Mouse (Mus musculus): Measurements from ENCODE around the gene Pdzk1. TPM values are rescaled to one million over a fixed set of nuclear protein-coding genes. Genes with fewer than 3 reads are reported as not detected.

Gene Pdzk1
- polyA plus RNA-seq, 1 experiment from 2014 or later, result 0.08 TPM

GRCm38 (mm10) chr3:96847661-96848060 lies 18.6 kb downstream of the Pdzk1 start:
- no peak for ATAC-seq (ENCODE audit: insufficient read depth)
- no peaks in the 10 kb centered on the region for H3K27me3 ChIP-seq (ENCODE audit: insufficient read depth, low read length)
- H3K4me3 ChIP-seq (ENCODE audit: low read depth, low read length), result no peak overlapping the region
- no peak for TF ChIP-seq CTCF (IDR thresholded peaks at IDR 0.05; ENCODE audit: low read depth)
- DNase-seq, result no peak
- no peaks in the 10 kb centered on the region; the same call in 1 of the 2 replicates for H3K4me1 ChIP-seq (ENCODE audit: insufficient read depth)
- no peak overlapping the region for H3K4me2 ChIP-seq
- H3K36me3 ChIP-seq (ENCODE audit: insufficient read depth), result no peaks in the 10 kb centered on the region
- no peak overlapping the region for H3K27ac ChIP-seq (ENCODE audit: low read depth)
- 18% methylated on average over 6 of the region's 6 CpGs for WGBS
- no peaks in the 10 kb centered on the region for H3K9me3 ChIP-seq (ENCODE audit: low read depth, low read length)
- no peak overlapping the region for H3K9ac ChIP-seq

- H3K4me2 ChIP-seq, result no peak overlapping the region
- ATAC-seq (ENCODE audit: insufficient read depth) (no peak), DNase-seq (no peak)
- H3K9me3 ChIP-seq (ENCODE audit: low read depth, low read length), result no peaks in the 10 kb centered on the region
- 58% methylated on average over 7 of the region's 8 CpGs for WGBS
- H3K4me1 ChIP-seq (ENCODE audit: insufficient read depth), result no peaks in the 10 kb centered on the region; the same call in 1 of the 2 replicates
- no peak overlapping the region for H3K9ac ChIP-seq
- H3K4me3 ChIP-seq (ENCODE audit: low read depth, low read length), result no peak overlapping the region
- H3K27me3 ChIP-seq (ENCODE audit: insufficient read depth, low read length), result no peaks in the 10 kb centered on the region
- no peak overlapping the region for H3K27ac ChIP-seq (ENCODE audit: low read depth)
- H3K36me3 ChIP-seq (ENCODE audit: insufficient read depth), result no peaks in the 10 kb centered on the region
- TF ChIP-seq CTCF (IDR thresholded peaks at IDR 0.05; ENCODE audit: low read depth), result no peak
Measured at GRCm38 (mm10) chr3:96848470-96848869, 19.4 kb downstream of the Pdzk1 start.

- ATAC-seq (ENCODE audit: insufficient read depth), result no peak
- Histone ChIP-seq H3K9ac (no peak overlapping the region), H3K9me3 (ENCODE audit: low read depth, low read length) (no peaks in the 10 kb centered on the region), H3K27me3 (ENCODE audit: insufficient read depth, low read length) (no peaks in the 10 kb centered on the region), H3K4me1 (ENCODE audit: insufficient read depth) (no peaks in the 10 kb centered on the region; the same call in 1 of the 2 replicates), H3K27ac (ENCODE audit: low read depth) (no peak overlapping the region), H3K4me3 (ENCODE audit: low read depth, low read length) (no peak overlapping the region), H3K36me3 (ENCODE audit: insufficient read depth) (no peaks in the 10 kb centered on the region), H3K4me2 (no peak overlapping the region)
- 74% methylated on average over 2 of the region's 2 CpGs for WGBS
- no peak for DNase-seq
- TF ChIP-seq CTCF (IDR thresholded peaks at IDR 0.05; ENCODE audit: low read depth), result no peak
Measured at GRCm38 (mm10) chr3:96849168-96849727, 20.2 kb downstream of the Pdzk1 start.

- no peak for TF ChIP-seq CTCF (IDR thresholded peaks at IDR 0.05; ENCODE audit: low read depth)
- ATAC-seq (ENCODE audit: insufficient read depth), result no peak
Measured at GRCm38 (mm10) chr3:96852561-96852960, 23.5 kb downstream of the Pdzk1 start.

GRCm38 (mm10) chr3:96854376-96854775 lies 25.3 kb downstream of the Pdzk1 start:
- Histone ChIP-seq H3K4me1 (ENCODE audit: insufficient read depth) (no peaks in the 10 kb centered on the region), H3K9me3 (ENCODE audit: low read depth, low read length) (no peaks in the 10 kb centered on the region), H3K4me2 (no peak overlapping the region), H3K27me3 (ENCODE audit: insufficient read depth, low read length) (no peaks in the 10 kb centered on the region), H3K27ac (ENCODE audit: low read depth) (no peak overlapping the region), H3K4me3 (ENCODE audit: low read depth, low read length) (no peak overlapping the region), H3K36me3 (ENCODE audit: insufficient read depth) (no peaks in the 10 kb centered on the region), H3K9ac (no peak overlapping the region)
- DNase-seq (no peak), ATAC-seq (ENCODE audit: insufficient read depth) (no peak)
- WGBS, result 91% methylated on average over 4 of the region's 4 CpGs
- TF ChIP-seq CTCF (IDR thresholded peaks at IDR 0.05; ENCODE audit: low read depth), result no peak

More at GRCm38 (mm10) chr3:96852561-96852960, 23.5 kb downstream of the Pdzk1 start:
- Histone ChIP-seq H3K9ac (no peak overlapping the region), H3K4me1 (ENCODE audit: insufficient read depth) (no peaks in the 10 kb centered on the region; the same call in 1 of the 2 replicates), H3K27ac (ENCODE audit: low read depth) (no peak overlapping the region), H3K4me3 (ENCODE audit: low read depth, low read length) (no peak overlapping the region), H3K36me3 (ENCODE audit: insufficient read depth) (no peaks in the 10 kb centered on the region), H3K4me2 (no peak overlapping the region), H3K9me3 (ENCODE audit: low read depth, low read length) (no peaks in the 10 kb centered on the region), H3K27me3 (ENCODE audit: insufficient read depth, low read length) (no peaks in the 10 kb centered on the region)
- WGBS, result 45% methylated on average over 6 of the region's 6 CpGs
- no peak for DNase-seq

- WGBS, result 59% methylated on average over 3 of the region's 3 CpGs
- no peaks in the 10 kb centered on the region for H3K36me3 ChIP-seq (ENCODE audit: insufficient read depth)
- ATAC-seq (ENCODE audit: insufficient read depth) (no peak), DNase-seq (no peak)
- no peak for TF ChIP-seq CTCF (IDR thresholded peaks at IDR 0.05; ENCODE audit: low read depth)
- H3K27ac ChIP-seq (ENCODE audit: low read depth), result no peak overlapping the region
- no peaks in the 10 kb centered on the region for H3K9me3 ChIP-seq (ENCODE audit: low read depth, low read length)
- no peaks in the 10 kb centered on the region for H3K27me3 ChIP-seq (ENCODE audit: insufficient read depth, low read length)
- no peaks in the 10 kb centered on the region for H3K4me1 ChIP-seq (ENCODE audit: insufficient read depth)
- no peak overlapping the region for H3K9ac ChIP-seq
- no peak overlapping the region for H3K4me2 ChIP-seq
- no peak overlapping the region for H3K4me3 ChIP-seq (ENCODE audit: low read depth, low read length)
Measured at GRCm38 (mm10) chr3:96855833-96856232, 26.7 kb downstream of the Pdzk1 start.

GRCm38 (mm10) chr3:96860498-96860897 lies 31.4 kb downstream of the Pdzk1 start:
- Histone ChIP-seq H3K4me3 (ENCODE audit: low read depth, low read length) (no peak overlapping the region), H3K27ac (ENCODE audit: low read depth) (no peak overlapping the region)
- no peak for ATAC-seq (ENCODE audit: insufficient read depth)

More at GRCm38 (mm10) chr3:96860498-96860897, 31.4 kb downstream of the Pdzk1 start:
- no peak for DNase-seq
- Histone ChIP-seq H3K9ac (no peak overlapping the region), H3K4me2 (no peak overlapping the region), H3K36me3 (ENCODE audit: insufficient read depth) (no peaks in the 10 kb centered on the region), H3K9me3 (ENCODE audit: low read depth, low read length) (no peaks in the 10 kb centered on the region), H3K27me3 (ENCODE audit: insufficient read depth, low read length) (no peaks in the 10 kb centered on the region), H3K4me1 (ENCODE audit: insufficient read depth) (no peaks in the 10 kb centered on the region)
- TF ChIP-seq CTCF (IDR thresholded peaks at IDR 0.05; ENCODE audit: low read depth), result no peak
- 89% methylated on average over 5 of the region's 5 CpGs for WGBS

Measured in lung, embryonic 14.5 days (tissue).